Mouse (Mus musculus): Measurements from ENCODE around the gene Btnl10.

DNA sequence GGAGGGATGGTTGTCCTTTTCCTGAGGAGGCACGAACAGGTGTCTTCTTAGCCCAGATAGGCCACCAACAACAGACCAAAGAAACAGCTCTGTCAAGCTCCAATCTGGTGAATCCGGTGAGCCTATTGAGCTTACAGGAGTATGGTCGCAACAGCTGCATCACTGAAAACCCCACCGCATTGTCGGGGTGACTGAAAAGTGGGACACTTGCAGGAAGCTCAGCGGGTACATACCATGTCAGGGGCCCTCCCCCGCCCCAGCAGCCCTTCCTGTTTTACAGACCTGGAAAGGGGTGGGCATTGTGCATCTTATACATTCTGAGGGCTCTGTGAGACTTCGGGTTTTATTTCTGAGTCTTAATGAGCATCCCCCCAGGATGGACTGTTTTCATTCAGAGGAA lies 34.0 kb upstream of the Btnl10 start:
- TF ChIP-seq POLR2A (IDR thresholded peaks at IDR 0.05; ENCODE audit: borderline replicate concordance, extremely low read depth, low read depth, low read length) (no peak), CTCF (IDR thresholded peaks at IDR 0.05; ENCODE audit: insufficient read depth, low read length) (no peak)

Measured in lung, adult 2 months (tissue).